Mouse (Mus musculus) testis, adult 2 months (tissue): ENCODE measurements around the gene B3gnt2.

Experiments used
- CTCF ChIP-seq: fragments of 200-500 bp; IDR thresholded peaks from 2 replicates; pipeline ENCODE4 v1.5.1; 2012; ENCODE audit warnings: low read depth, mild to moderate bottlenecking, inconsistent platforms, low read length, moderate library complexity; ENCODE audit not compliant: control insufficient read depth, insufficient read depth, insufficient replicate concordance
- POLR2A ChIP-seq: fragments of 200-500 bp; IDR thresholded peaks from 2 replicates; pipeline ENCODE4 v1.6.1; 2012; ENCODE audit warnings: low read depth, mild to moderate bottlenecking, inconsistent platforms, low read length, moderate library complexity; ENCODE audit not compliant: control insufficient read depth

GRCm38 (mm10) chr11:22779821-22780551 lies 80.8 kb downstream of the B3gnt2 start:
- TF ChIP-seq POLR2A (no peak), CTCF (no peak)
